Mouse (Mus musculus): ENCODE results near the gene Cenph. TPM values are rescaled to one million over a fixed set of nuclear protein-coding genes. Genes with fewer than 3 reads are reported as not detected.
A peak's percentile ranks its signal among the peaks of the same experiment; 100 is the strongest.
"Not testable (repeated sequence)": the region's sequence is repeated elsewhere in the genome, so short reads cannot be mapped to it uniquely, and the experiment has no call there.

Gene Cenph
- 46.2 and 57.1 TPM in 2 replicates for polyA plus RNA-seq (2015; fragmentation: Nextera tagmentation; extraction: Ambion mirVana)

- under 1% methylated on average over 46 of the region's 46 CpGs for WGBS (ENCODE audit: insufficient replicate concordance)
- ATAC-seq (ENCODE audit: low read depth) = peak; percentile 80
- Histone ChIP-seq H3K36me3 (peaks cover 64% of the 10 kb centered on the region), H3K9me3 (replicated peaks) (no peaks in the 10 kb centered on the region), H3K4me3 (replicated peaks) (peak within 1 kb of the TSS; percentile 93), H3K4me2 (peak within 1 kb of the TSS; percentile 81), H3K27ac (peak within 1 kb of the TSS; percentile 91), H3K4me1 (replicated peaks) (peaks cover 71% of the 10 kb centered on the region), H3K27me3 (no peaks in the 10 kb centered on the region), H3K9ac (peak within 1 kb of the TSS; percentile 92)
- DNase-seq = peak; percentile 79
Observed at GRCm38 (mm10) chr13:100775252-100776055, at the start of gene Cenph. Gene Cenph (minus strand): TSS chr13:100775899.

- peaks cover 70% of the 10 kb centered on the region for H3K36me3 ChIP-seq
- H3K9ac ChIP-seq = no peak overlapping the region
- 86% methylated on average over 3 of the region's 3 CpGs for WGBS (ENCODE audit: insufficient replicate concordance)
- ATAC-seq (ENCODE audit: low read depth) = no peak
- H3K4me2 ChIP-seq = no peak overlapping the region
- no peaks in the 10 kb centered on the region for H3K9me3 ChIP-seq (replicated peaks)
- peaks cover 9% of the 10 kb centered on the region for H3K4me1 ChIP-seq (replicated peaks)
- no peak overlapping the region for H3K27ac ChIP-seq
- H3K27me3 ChIP-seq = no peaks in the 10 kb centered on the region
- DNase-seq = no peak
- no peak overlapping the region for H3K4me3 ChIP-seq (replicated peaks)
Observed at GRCm38 (mm10) chr13:100824916-100825315, 49.2 kb upstream of the Cenph start.

- no peak overlapping the region for H3K9ac ChIP-seq
- H3K4me1 ChIP-seq (replicated peaks) = peaks cover 6% of the 10 kb centered on the region
- no peak for ATAC-seq (ENCODE audit: low read depth)
- H3K36me3 ChIP-seq = peaks cover 76% of the 10 kb centered on the region
- WGBS (ENCODE audit: insufficient replicate concordance) = 62% methylated on average over 6 of the region's 6 CpGs
- no peaks in the 10 kb centered on the region for H3K9me3 ChIP-seq (replicated peaks)
- H3K4me3 ChIP-seq (replicated peaks) = no peak overlapping the region
- no peak for DNase-seq
- no peak overlapping the region for H3K4me2 ChIP-seq
- H3K27me3 ChIP-seq = no peaks in the 10 kb centered on the region
- no peak overlapping the region for H3K27ac ChIP-seq
Observed at GRCm38 (mm10) chr13:100824306-100824705, 48.6 kb upstream of the Cenph start.

- ATAC-seq (ENCODE audit: low read depth) = no peak
- Histone ChIP-seq H3K9me3 (replicated peaks) (no peaks in the 10 kb centered on the region), H3K27me3 (no peaks in the 10 kb centered on the region), H3K4me3 (replicated peaks) (no peak overlapping the region), H3K4me2 (no peak overlapping the region), H3K4me1 (replicated peaks) (peaks cover 3% of the 10 kb centered on the region; the same call in 1 of the 2 replicates), H3K9ac (no peak overlapping the region), H3K27ac (no peak overlapping the region), H3K36me3 (peaks cover 79% of the 10 kb centered on the region)
- WGBS (ENCODE audit: insufficient replicate concordance) = 89% methylated on average over 3 of the region's 3 CpGs
- DNase-seq = no peak
Observed at GRCm38 (mm10) chr13:100823863-100824262, 48.2 kb upstream of the Cenph start.

GRCm38 (mm10) chr13:100814451-100814850, 38.8 kb upstream of the Cenph start:
- no peak overlapping the region for H3K9ac ChIP-seq
- WGBS (ENCODE audit: insufficient replicate concordance) = 78% methylated on average over 6 of the region's 6 CpGs
- H3K36me3 ChIP-seq = peaks cover 81% of the 10 kb centered on the region
- DNase-seq (no peak), ATAC-seq (ENCODE audit: low read depth) (no peak)
- H3K4me2 ChIP-seq = no peak overlapping the region
- no peak overlapping the region for H3K4me3 ChIP-seq (replicated peaks)
- no peaks in the 10 kb centered on the region for H3K27me3 ChIP-seq
- peaks cover 2% of the 10 kb centered on the region; the same call in 1 of the 2 replicates for H3K4me1 ChIP-seq (replicated peaks)
- no peak overlapping the region for H3K27ac ChIP-seq
- no peaks in the 10 kb centered on the region for H3K9me3 ChIP-seq (replicated peaks)

- no peak for ATAC-seq (ENCODE audit: low read depth)
- no peak for DNase-seq
- Histone ChIP-seq H3K4me3 (replicated peaks) (no peak overlapping the region), H3K9me3 (replicated peaks) (no peaks in the 10 kb centered on the region), H3K4me2 (no peak overlapping the region), H3K27me3 (no peaks in the 10 kb centered on the region), H3K27ac (no peak overlapping the region), H3K36me3 (peaks cover 81% of the 10 kb centered on the region), H3K4me1 (replicated peaks) (no peaks in the 10 kb centered on the region), H3K9ac (no peak overlapping the region)
- 87% methylated on average over 3 of the region's 3 CpGs for WGBS (ENCODE audit: insufficient replicate concordance)
Observed at GRCm38 (mm10) chr13:100805776-100806175, 30.1 kb upstream of the Cenph start.

- 78% methylated on average over 6 of the region's 6 CpGs for WGBS (ENCODE audit: insufficient replicate concordance)
- Histone ChIP-seq H3K27ac (no peak overlapping the region), H3K27me3 (no peaks in the 10 kb centered on the region), H3K4me2 (no peak overlapping the region), H3K4me1 (replicated peaks) (no peaks in the 10 kb centered on the region), H3K36me3 (peaks cover 18% of the 10 kb centered on the region), H3K9ac (no peak overlapping the region), H3K4me3 (replicated peaks) (no peak overlapping the region), H3K9me3 (replicated peaks) (no peaks in the 10 kb centered on the region)
- DNase-seq (no peak), ATAC-seq (ENCODE audit: low read depth) (no peak)
Observed at GRCm38 (mm10) chr13:100797171-100797570, 21.5 kb upstream of the Cenph start.

GRCm38 (mm10) chr13:100789083-100789482, 13.4 kb upstream of the Cenph start:
- ATAC-seq (ENCODE audit: low read depth) = no peak
- Histone ChIP-seq H3K9me3 (replicated peaks) (no peaks in the 10 kb centered on the region), H3K9ac (no peak overlapping the region), H3K4me3 (replicated peaks) (no peak overlapping the region), H3K36me3 (peaks cover 14% of the 10 kb centered on the region), H3K27ac (no peak overlapping the region), H3K4me1 (replicated peaks) (peaks cover 26% of the 10 kb centered on the region), H3K4me2 (no peak overlapping the region), H3K27me3 (no peaks in the 10 kb centered on the region)
- no peak for DNase-seq
- WGBS (ENCODE audit: insufficient replicate concordance) = 77% methylated on average over 3 of the region's 3 CpGs

GRCm38 (mm10) chr13:100788057-100788456, 12.4 kb upstream of the Cenph start:
- Histone ChIP-seq H3K36me3 (peaks cover 24% of the 10 kb centered on the region), H3K4me1 (replicated peaks) (peaks cover 36% of the 10 kb centered on the region)
- H3K9me3 ChIP-seq (replicated peaks); H3K4me2 ChIP-seq; H3K27ac ChIP-seq; H3K27me3 ChIP-seq; H3K9ac ChIP-seq; DNase-seq; ATAC-seq (ENCODE audit: low read depth); H3K4me3 ChIP-seq (replicated peaks): not testable (repeated sequence)
- WGBS (ENCODE audit: insufficient replicate concordance) = 87% methylated on average over 13 of the region's 14 CpGs

GRCm38 (mm10) chr13:100787316-100788010, 11.8 kb upstream of the Cenph start:
- Histone ChIP-seq H3K4me3 (replicated peaks) (no peak overlapping the region), H3K9me3 (replicated peaks) (no peaks in the 10 kb centered on the region), H3K27me3 (no peaks in the 10 kb centered on the region), H3K4me1 (replicated peaks) (peaks cover 41% of the 10 kb centered on the region), H3K4me2 (no peak overlapping the region), H3K27ac (no peak overlapping the region), H3K36me3 (peaks cover 30% of the 10 kb centered on the region), H3K9ac (no peak overlapping the region)
- ATAC-seq (ENCODE audit: low read depth) = no peak
- WGBS (ENCODE audit: insufficient replicate concordance) = 81% methylated on average over 6 of the region's 6 CpGs
- DNase-seq = no peak

- 0% methylated on average over 35 of the region's 35 CpGs for WGBS (ENCODE audit: insufficient replicate concordance)
Observed at GRCm38 (mm10) chr13:100786414-100786867, 10.7 kb upstream of the Cenph start, which contains the start of gene Ccnb1. Gene Ccnb1 (minus strand): TSS chr13:100786570.

More at GRCm38 (mm10) chr13:100786414-100786867, 10.7 kb upstream of the Cenph start, which contains the start of gene Ccnb1:
- peaks cover 41% of the 10 kb centered on the region for H3K36me3 ChIP-seq
- peak within 1 kb of the TSS; percentile 97 for H3K27ac ChIP-seq
- peak within 1 kb of the TSS; percentile 79 for H3K4me2 ChIP-seq
- H3K9me3 ChIP-seq (replicated peaks) = no peaks in the 10 kb centered on the region
- DNase-seq = peak; percentile 92
- H3K4me1 ChIP-seq (replicated peaks) = peaks cover 48% of the 10 kb centered on the region
- peak within 1 kb of the TSS; percentile 98 for H3K9ac ChIP-seq
- peak within 1 kb of the TSS; percentile 95 for H3K4me3 ChIP-seq (replicated peaks)
- no peaks in the 10 kb centered on the region for H3K27me3 ChIP-seq
- ATAC-seq (ENCODE audit: low read depth) = peak; percentile 98

Measured in liver, embryonic 13.5 days (tissue).